Mouse (Mus musculus) liver, embryonic 13.5 days (tissue): ENCODE data around the gene Shh. TPM values are rescaled to one million over a fixed set of nuclear protein-coding genes. Genes with fewer than 3 reads are reported as not detected.

Experiments
- ATAC-seq: fragments of 200-750 bp; cut with Nextera tagmentation; 2 replicates; pipeline ENCODE4 v1.8.0; 2017; ENCODE audit warnings: low read depth, mild to moderate bottlenecking, moderate number of reproducible peaks, moderate library complexity
- DNase-seq: peaks from one replicate; pipeline ENCODE4 v3.0.0; 2022
- H3K27ac ChIP-seq: fragments of 300-500 bp; sonication (generic); 2 replicates; pipeline ENCODE4 v1.5.1; 2015; ENCODE audit warnings: moderate library complexity, mild to moderate bottlenecking, inconsistent platforms
- H3K27me3 ChIP-seq: fragments of 300-500 bp; sonication (generic); 2 replicates; pipeline ENCODE4 v1.6.1; 2015; ENCODE audit warnings: mild to moderate bottlenecking, inconsistent platforms
- H3K36me3 ChIP-seq: fragments of 300-500 bp; sonication (generic); 2 replicates; pipeline ENCODE4 v1.6.1; 2015; ENCODE audit warnings: mild to moderate bottlenecking, inconsistent platforms
- H3K4me1 ChIP-seq: fragments of 300-500 bp; sonication (generic); replicated peaks from 2 replicates; pipeline ENCODE4 v1.6.1; 2015; ENCODE audit warnings: inconsistent platforms
- H3K4me2 ChIP-seq: fragments of 300-500 bp; sonication (generic); 2 replicates; pipeline ENCODE4 v1.6.1; 2015; ENCODE audit warnings: inconsistent platforms, mild to moderate bottlenecking, moderate library complexity
- H3K4me3 ChIP-seq: fragments of 300-500 bp; sonication (generic); replicated peaks from 2 replicates; pipeline ENCODE4 v1.5.1; 2015; ENCODE audit warnings: mild to moderate bottlenecking, inconsistent platforms
- H3K9ac ChIP-seq: fragments of 300-500 bp; sonication (generic); 2 replicates; pipeline ENCODE4 v1.6.1; 2015; ENCODE audit warnings: mild to moderate bottlenecking, inconsistent platforms
- H3K9me3 ChIP-seq: fragments of 300-500 bp; sonication (generic); replicated peaks from 2 replicates; pipeline ENCODE4 v1.6.1; 2016; ENCODE audit warnings: inconsistent platforms
- WGBS: fragments of 180-500 bp; shearing (Covaris S2); methylation state at CpG from one replicate; pipeline ENCODE4 v1.1.7; 2015; ENCODE audit not compliant: insufficient replicate concordance; 5-methylcytosine and 5-hydroxymethylcytosine counted together
- polyA plus RNA-seq: library from polyadenylated mRNA; unstranded; fragments of >200 nt; fragmentation: Nextera tagmentation; extraction: Ambion mirVana; gene quantifications from 2 replicates; pipeline ENCODE4 v1.2.1, GENCODE M21; 2015

The Shh gene
- polyA plus RNA-seq = 0.08 TPM in 1 of 2 replicates, not detected in the other

- Histone ChIP-seq H3K9me3 (no peaks in the 10 kb centered on the region), H3K27ac (no peak within 1 kb of the TSS), H3K36me3 (no peaks in the 10 kb centered on the region), H3K4me2 (no peak within 1 kb of the TSS), H3K9ac (no peak within 1 kb of the TSS), H3K4me3 (no peak within 1 kb of the TSS), H3K4me1 (0 out of 2 replicates have a peak, but pooled peaks cover 4% of the 10 kb centered on the region), H3K27me3 (peaks cover 79% of the 10 kb centered on the region)
- ATAC-seq = no peak
- DNase-seq = no peak
- WGBS = 3% methylated on average over 31 of the region's 31 CpGs
Measured at GRCm38 (mm10) chr5:28466760-28467306, at the start of gene Shh. Gene Shh, minus strand, starts transcription at chr5:28467256.

GRCm38 (mm10) chr5:28500792-28501439 lies 33.9 kb upstream of the Shh start:
- Histone ChIP-seq H3K36me3 (no peaks in the 10 kb centered on the region), H3K4me2 (no peak overlapping the region), H3K27me3 (no peaks in the 10 kb centered on the region), H3K27ac (no peak overlapping the region), H3K4me1 (no peaks in the 10 kb centered on the region), H3K9me3 (no peaks in the 10 kb centered on the region), H3K4me3 (no peak overlapping the region), H3K9ac (no peak overlapping the region)
- DNase-seq = no peak
- peak; percentile 65 for ATAC-seq
- WGBS = 35% methylated on average over 4 of the region's 4 CpGs

GRCm38 (mm10) chr5:28498846-28499245 lies 31.8 kb upstream of the Shh start:
- DNase-seq (no peak), ATAC-seq (no peak)
- Histone ChIP-seq H3K9me3 (no peaks in the 10 kb centered on the region), H3K27ac (no peak overlapping the region), H3K4me1 (no peaks in the 10 kb centered on the region), H3K9ac (no peak overlapping the region), H3K27me3 (no peaks in the 10 kb centered on the region), H3K36me3 (no peaks in the 10 kb centered on the region), H3K4me2 (no peak overlapping the region), H3K4me3 (no peak overlapping the region)
- 77% methylated on average over 4 of the region's 4 CpGs for WGBS

DNA sequence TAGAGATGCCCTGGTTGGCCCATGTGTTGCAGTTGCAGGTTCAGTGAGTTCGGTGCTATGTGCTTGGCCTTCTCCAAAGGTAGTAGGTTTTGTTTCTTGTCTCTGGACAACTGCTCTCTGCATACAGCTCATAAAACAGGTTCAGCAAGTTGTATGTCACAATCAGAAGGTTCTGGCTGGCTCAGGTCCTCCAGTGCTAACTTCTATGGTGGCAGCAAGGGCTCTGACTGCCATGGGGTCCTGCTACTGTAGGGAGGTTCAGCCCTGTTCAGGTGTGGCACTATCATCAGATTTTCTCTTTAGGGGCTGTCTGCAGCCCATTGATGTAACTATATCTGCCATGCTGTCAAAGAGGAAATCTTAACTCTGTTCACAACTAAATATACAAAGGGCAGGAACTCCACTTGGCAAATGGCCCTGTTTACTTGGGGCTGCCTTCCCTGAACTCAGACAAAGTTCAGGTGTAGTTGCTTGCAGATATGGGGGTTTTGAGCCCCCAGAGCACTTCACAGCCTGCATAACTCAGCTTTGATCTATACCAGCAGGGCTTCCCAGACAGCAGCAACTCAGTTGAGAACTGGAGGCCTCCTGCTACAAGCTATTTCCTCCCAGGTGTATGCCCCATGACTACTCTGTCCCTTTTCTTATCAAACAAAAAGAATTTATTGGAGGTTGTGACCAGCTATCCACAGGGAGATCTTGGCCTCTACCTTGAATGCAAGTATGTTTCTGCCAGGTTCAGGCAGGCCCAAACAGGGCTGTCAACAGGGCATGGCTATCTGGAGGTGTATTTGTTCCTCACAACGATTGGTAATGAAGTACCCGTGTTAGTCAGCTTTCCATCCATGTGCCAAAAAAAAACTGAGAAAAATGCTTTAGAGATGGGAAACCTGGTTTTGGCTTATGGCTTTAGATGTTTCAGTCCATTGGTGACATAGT lies 28.9 kb upstream of the Shh start:
- no peak overlapping the region for H3K4me3 ChIP-seq
- no peak overlapping the region for H3K27ac ChIP-seq
- no peak for DNase-seq
- ATAC-seq = no peak
- no peak overlapping the region for H3K9ac ChIP-seq
- H3K4me2 ChIP-seq = no peak overlapping the region
- H3K4me1 ChIP-seq = no peaks in the 10 kb centered on the region
- no peaks in the 10 kb centered on the region for H3K27me3 ChIP-seq
- no peaks in the 10 kb centered on the region for H3K9me3 ChIP-seq
- no peaks in the 10 kb centered on the region for H3K36me3 ChIP-seq
- 54% methylated on average over 3 of the region's 3 CpGs for WGBS

- Histone ChIP-seq H3K9ac (no peak overlapping the region), H3K4me1 (no peaks in the 10 kb centered on the region), H3K27ac (no peak overlapping the region), H3K4me3 (no peak overlapping the region), H3K4me2 (no peak overlapping the region), H3K36me3 (no peaks in the 10 kb centered on the region), H3K9me3 (no peaks in the 10 kb centered on the region), H3K27me3 (no peaks in the 10 kb centered on the region)
- ATAC-seq = no peak
- WGBS = 42% methylated on average over 3 of the region's 3 CpGs
- no peak for DNase-seq
Measured at GRCm38 (mm10) chr5:28493550-28493949, 26.5 kb upstream of the Shh start.

- no peak for DNase-seq
- Histone ChIP-seq H3K4me2 (no peak overlapping the region), H3K36me3 (no peaks in the 10 kb centered on the region), H3K4me3 (no peak overlapping the region), H3K27ac (no peak overlapping the region), H3K9ac (no peak overlapping the region), H3K4me1 (no peaks in the 10 kb centered on the region), H3K27me3 (no peaks in the 10 kb centered on the region), H3K9me3 (no peaks in the 10 kb centered on the region)
- ATAC-seq = no peak
- WGBS = 49% methylated on average over 3 of the region's 3 CpGs
Measured at GRCm38 (mm10) chr5:28482991-28483390, 15.9 kb upstream of the Shh start.

- no peak for DNase-seq
- H3K27ac ChIP-seq = no peak overlapping the region
Measured at GRCm38 (mm10) chr5:28481730-28482129, 14.7 kb upstream of the Shh start.

DNA sequence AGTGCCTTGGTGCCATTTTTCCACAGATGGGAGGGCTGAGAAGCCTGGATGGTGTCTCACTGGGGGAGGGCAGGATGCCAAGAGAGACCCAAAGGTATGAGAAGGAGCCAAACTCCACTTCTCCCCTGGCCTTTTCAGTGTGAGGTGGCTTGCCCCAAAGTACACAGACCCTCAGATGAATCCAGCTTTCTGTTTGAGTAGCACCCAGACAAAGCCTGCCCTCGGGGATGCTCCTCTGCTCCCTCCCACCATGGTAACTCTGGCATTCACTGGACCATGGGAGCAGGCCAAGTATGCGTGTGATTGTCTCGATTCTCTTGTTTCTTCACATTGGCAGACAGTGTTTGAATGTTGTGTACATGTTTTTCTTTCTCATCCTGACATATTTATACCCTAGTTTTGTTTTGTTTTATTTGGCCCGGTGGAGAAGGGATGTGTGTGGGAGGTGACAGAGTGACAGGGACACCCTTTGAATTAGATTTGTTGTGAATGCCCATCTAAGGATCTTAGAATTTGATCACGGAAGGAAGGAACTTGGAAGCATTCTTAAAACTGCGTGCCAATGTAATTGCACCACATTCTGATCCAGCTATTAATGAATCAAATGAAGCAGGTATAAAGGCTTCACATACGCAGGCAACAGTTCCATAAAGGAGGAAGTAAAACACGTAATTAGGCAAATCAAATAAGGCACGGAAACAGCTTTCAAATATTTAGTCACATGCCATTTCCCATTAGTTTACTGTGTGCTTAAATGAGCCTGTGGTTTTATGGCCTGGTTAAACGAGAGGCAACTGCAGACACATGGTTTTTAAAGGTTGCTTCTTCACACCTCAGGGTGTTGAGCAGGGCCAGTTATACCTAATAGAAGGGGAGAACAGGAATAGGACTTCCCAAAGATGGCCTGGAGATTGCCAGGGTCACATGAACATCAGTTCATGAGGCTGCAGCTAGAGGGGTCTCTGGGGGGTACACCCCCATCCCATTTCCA lies 9.6 kb upstream of the Shh start:
- no peak for ATAC-seq
- Histone ChIP-seq H3K4me2 (no peak overlapping the region), H3K27me3 (no peaks in the 10 kb centered on the region), H3K9ac (no peak overlapping the region), H3K9me3 (no peaks in the 10 kb centered on the region), H3K36me3 (no peaks in the 10 kb centered on the region), H3K4me3 (no peak overlapping the region), H3K4me1 (no peaks in the 10 kb centered on the region), H3K27ac (no peak overlapping the region)
- DNase-seq = no peak
- WGBS = 50% methylated on average over 10 of the region's 10 CpGs

More at GRCm38 (mm10) chr5:28481730-28482129, 14.7 kb upstream of the Shh start:
- Histone ChIP-seq H3K36me3 (no peaks in the 10 kb centered on the region), H3K9ac (no peak overlapping the region), H3K27me3 (no peaks in the 10 kb centered on the region), H3K4me1 (no peaks in the 10 kb centered on the region), H3K4me3 (no peak overlapping the region), H3K4me2 (no peak overlapping the region), H3K9me3 (no peaks in the 10 kb centered on the region)
- no peak for ATAC-seq
- 34% methylated on average over 2 of the region's 2 CpGs for WGBS

- peaks cover 11% of the 10 kb centered on the region for H3K27me3 ChIP-seq
- DNase-seq = no peak
- ATAC-seq = no peak
Measured at GRCm38 (mm10) chr5:28473556-28473955, 6.5 kb upstream of the Shh start.

GRCm38 (mm10) chr5:28469525-28470202 lies 2.6 kb upstream of the Shh start:
- Histone ChIP-seq H3K27ac (no peak overlapping the region), H3K36me3 (no peaks in the 10 kb centered on the region), H3K4me3 (no peak overlapping the region), H3K4me2 (no peak overlapping the region), H3K9ac (no peak overlapping the region), H3K27me3 (peaks cover 50% of the 10 kb centered on the region), H3K4me1 (no peaks in the 10 kb centered on the region), H3K9me3 (no peaks in the 10 kb centered on the region)
- DNase-seq = no peak
- 8% methylated on average over 9 of the region's 9 CpGs for WGBS
- no peak for ATAC-seq

More at GRCm38 (mm10) chr5:28473556-28473955, 6.5 kb upstream of the Shh start:
- Histone ChIP-seq H3K4me1 (no peaks in the 10 kb centered on the region), H3K36me3 (no peaks in the 10 kb centered on the region), H3K4me3 (no peak overlapping the region), H3K4me2 (no peak overlapping the region), H3K9ac (no peak overlapping the region), H3K27ac (no peak overlapping the region), H3K9me3 (no peaks in the 10 kb centered on the region)
- 53% methylated on average over 5 of the region's 5 CpGs for WGBS
